Mouse (Mus musculus) gastrocnemius, postnatal 36 days (tissue): ENCODE results near the gene Ccdc74a. TPM values are rescaled to one million over a fixed set of nuclear protein-coding genes. Genes with fewer than 3 reads are reported as not detected.
"Not testable (repeated sequence)": the region's sequence is repeated elsewhere in the genome, so short reads cannot be mapped to it uniquely, and the experiment has no call there.

Experiments used
- DNase-seq, 2 experiments: peaks; one replicate each; pipeline ENCODE4 v3.0.0; 2022
- intact Hi-C: fragments of 180-260 bp; cut with DNase I; formaldehyde crosslinking; loops from one replicate; pipeline ENCODE4 v1.15.1; 2025
- long read RNA-seq, 2 experiments: library from polyadenylated mRNA; stranded (forward); transcript quantifications; one replicate each; pipeline ENCODE4 v2.0.0; 2021
- total RNA-seq, 2 experiments: library from RNA; stranded (reverse); gene quantifications; 2 replicates each; pipeline ENCODE4 v1.2.3; 2021

Gene Ccdc74a
- total RNA-seq = under 1 TPM in 1 of 2 experiments, not detected in 1; 0.82 TPM
- long read RNA-seq, experiment 1, partial matches to known transcripts = 0 of 1 reads
- long read RNA-seq, experiment 1, other reads (novel, unspliced or antisense) = 1 of 1 reads
- long read RNA-seq, experiment 2 = 0 reads

DNA sequence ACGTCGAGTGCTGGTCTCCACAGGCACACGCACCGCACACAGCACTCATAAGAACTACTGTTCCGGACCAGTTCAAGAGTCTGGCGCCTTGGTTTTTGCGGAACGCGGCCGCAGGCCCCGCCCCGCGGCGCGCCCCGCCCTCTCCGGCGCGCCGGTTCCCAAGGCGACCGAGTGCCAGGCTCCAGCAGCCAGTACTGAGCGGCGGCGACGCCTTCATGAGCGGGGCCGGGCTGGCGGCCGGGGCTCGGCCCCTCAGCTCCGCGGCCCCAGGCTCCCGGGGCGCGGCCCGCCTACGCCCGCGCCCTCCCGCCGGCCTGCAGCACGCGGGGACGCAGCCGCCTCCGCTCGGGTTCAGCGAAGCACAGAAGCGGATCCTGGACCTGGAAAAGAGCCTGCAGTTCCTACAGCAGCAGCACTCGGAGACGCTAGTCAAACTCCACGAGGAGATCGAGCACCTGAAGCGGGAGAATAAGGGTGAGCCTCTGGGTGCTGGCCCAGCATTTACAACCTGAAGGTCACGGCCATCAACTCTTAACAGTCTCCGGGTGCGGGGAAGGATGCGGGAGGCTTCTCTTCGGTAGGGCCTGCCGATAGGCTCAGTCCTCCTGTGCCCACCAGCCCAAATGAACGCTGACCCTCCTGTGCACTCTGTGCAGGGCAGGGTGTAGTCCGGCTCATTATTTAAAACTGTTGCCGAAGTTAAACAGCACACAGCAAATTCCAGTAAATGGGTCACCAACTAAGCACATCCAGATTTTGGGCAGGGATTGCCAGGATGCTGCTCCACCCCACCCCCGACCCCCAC is at the start of gene Ccdc74a:
Ccdc74a (plus strand) TSS at position 161 of the 805 bp plus-strand sequence.
- DNase-seq = peak; percentile 74 to 75
- intact Hi-C loops = loop anchor here (5.0 kb wide), 1 partner anchor 81 kb away; no protein-coding TSS in a partner anchor

DNA sequence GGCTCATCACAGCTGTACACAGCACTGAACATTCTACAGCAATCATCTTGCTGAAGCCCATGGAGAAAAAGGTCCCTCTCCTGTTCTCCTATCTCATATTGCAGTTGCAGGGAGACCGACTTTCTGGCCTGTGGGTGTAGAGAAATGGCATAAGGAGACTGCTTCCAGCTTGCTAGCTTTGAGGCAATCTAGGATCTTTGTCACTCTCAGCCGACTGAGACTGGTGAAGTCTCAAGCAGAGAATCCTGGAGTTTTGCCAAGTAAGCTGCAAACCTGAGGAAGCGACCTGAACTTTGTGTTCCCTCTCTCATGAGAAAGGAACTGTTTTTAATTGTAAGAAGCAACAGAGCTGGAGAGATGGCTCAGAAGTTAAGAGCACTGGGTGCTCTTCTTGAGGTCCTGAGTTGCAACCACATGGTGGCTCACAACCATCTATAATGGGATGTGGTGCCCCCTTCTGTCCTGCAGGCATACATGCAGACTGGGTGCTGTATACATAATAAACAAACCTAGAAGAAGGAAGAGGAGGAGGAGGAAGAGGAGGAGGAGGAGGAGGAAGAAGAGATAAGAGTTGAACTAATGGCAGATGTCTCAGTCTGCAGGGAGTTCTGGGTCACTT is 45.2 kb upstream of the Ccdc74a start:
- DNase-seq = no peak
- intact Hi-C loops = no loop called here

DNA sequence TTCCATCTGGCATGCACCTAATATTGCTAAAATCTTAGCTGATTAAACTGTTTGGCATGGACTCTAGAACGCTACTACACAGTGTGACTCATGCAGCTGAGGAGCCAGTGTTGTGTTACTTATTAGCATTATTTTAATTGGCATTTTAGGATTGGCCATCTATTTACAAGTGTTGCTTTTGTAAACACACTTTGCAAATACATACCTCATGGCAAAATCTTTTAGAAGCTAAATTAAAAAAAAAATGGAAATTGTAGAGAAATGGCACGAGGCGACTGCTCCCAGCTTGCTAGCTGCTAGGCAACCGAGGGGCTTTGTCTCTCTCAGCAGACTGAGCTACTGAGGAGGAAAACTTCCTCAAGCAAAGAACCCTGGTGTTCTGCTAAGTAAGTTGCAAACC is 41.3 kb upstream of the Ccdc74a start:
- no peak for DNase-seq
- intact Hi-C loops = no loop called here

DNA sequence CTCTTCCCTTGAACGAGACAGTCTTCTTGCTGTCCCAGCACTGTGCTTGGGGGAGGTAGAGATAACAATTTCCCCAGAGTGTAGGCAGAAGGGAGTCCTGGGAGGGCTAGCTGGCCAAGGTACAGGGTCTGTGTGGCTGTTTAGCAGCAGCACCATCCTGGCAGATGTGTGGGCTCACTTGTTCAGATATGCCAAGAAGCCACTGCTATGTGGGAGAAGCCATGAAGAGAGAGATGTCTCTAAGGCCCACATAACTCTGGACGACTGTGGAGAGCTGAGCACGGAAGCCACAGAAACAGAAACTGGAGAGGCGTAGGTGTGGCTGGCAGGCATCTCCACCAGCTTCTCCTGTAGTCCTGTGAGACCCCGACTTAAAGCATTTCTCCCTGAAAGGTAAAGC is 40.6 kb upstream of the Ccdc74a start:
- no peak for DNase-seq

DNA sequence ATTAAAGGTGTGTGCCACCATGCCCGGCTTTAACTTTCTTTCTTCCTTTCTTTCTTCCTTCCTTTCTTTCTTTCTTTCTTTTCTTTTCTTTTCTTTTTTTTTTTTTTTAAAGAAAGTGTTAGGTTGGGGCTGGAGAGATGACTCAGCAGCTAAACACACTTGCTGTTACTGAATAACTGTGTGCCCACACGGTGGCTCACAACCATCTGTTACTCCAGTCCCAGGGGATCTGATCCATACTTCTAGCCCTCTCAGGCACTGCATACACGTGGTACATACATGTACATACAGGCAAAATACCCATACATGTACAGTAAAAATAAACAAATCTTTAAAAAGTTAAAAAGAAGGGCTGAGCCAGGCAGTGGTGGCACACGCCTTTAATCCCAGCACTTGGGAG is 34.9 kb upstream of the Ccdc74a start:
- DNase-seq = no peak

More for the DNA sequence above, 40.6 kb upstream of the Ccdc74a start:
- intact Hi-C loops = no loop called here

DNA sequence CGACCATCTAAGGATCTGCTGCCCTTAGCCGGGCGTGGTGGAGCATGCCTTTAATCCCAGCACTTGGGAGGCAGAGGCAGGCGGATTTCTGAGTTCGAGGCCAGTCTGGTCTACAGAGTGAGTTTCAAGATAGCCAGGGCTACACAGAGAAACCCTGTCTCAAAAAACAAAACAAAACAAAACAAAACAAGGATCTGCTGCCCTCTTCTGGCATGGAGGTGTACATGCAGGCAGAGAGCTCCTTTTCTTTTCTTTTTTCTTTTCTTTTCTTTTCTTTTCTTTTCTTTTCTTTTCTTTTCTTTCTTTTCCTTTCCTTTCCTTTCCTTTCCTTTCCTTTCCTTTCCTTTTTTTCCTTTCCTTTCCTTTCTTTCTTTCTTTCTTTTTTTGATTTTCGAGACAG is 31.5 kb upstream of the Ccdc74a start:
- intact Hi-C loops, DNase-seq: not testable (repeated sequence)

More for the DNA sequence above, 34.9 kb upstream of the Ccdc74a start:
- intact Hi-C loops = no loop called here

DNA sequence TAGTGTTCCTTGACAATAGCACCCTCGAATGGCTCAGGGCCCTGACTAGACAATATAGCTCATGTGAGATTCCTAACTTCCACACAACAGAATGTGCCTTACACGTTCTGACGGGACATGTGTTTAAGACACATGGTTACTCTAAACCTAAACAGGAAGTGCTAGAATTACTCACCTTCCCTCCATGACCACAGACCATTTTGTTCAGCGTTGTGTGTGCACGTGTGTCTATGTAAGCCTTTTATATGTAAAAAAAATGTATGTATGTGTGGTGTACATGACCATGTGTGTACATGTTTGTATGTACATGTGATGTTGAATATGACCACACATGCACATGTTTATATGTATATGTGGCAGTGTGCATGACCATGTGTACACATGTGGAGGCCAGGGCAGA is 30.1 kb upstream of the Ccdc74a start:
- DNase-seq = no peak
- intact Hi-C loops = no loop called here

DNA sequence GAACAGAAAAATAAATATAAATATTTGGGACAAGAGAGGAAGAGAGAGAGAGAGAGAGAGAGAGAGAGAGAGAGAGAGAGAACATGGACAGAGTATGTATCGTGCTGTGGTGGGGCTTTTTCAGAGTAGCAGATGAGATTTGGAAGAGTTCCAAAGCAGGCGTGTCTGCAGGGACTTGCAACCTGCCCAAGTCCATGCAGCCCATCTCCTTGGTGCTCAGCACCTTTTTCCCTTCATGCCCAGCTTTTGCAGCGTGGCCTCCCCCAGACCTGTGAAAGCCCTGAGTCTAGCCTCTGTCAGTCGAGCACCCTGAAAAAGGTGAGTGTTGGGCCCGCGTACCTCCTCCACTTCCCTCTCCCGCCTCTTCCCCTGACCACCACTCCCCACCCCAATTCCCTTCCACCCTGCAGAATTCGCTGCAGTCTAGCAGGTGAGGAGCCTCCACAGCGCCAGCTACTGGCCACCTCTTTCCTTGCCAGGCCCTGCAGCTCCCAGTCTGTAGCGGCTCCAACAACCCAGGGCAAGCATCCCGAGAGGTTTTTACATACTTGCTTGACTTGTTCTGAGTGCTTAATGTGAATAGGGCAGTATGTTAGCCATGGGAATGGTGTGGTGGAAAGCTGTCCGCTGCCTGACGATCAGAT is 28.2 kb upstream of the Ccdc74a start:
- peak in 1 of 2 experiments; percentile 17 for DNase-seq
- intact Hi-C loops = no loop called here

DNA sequence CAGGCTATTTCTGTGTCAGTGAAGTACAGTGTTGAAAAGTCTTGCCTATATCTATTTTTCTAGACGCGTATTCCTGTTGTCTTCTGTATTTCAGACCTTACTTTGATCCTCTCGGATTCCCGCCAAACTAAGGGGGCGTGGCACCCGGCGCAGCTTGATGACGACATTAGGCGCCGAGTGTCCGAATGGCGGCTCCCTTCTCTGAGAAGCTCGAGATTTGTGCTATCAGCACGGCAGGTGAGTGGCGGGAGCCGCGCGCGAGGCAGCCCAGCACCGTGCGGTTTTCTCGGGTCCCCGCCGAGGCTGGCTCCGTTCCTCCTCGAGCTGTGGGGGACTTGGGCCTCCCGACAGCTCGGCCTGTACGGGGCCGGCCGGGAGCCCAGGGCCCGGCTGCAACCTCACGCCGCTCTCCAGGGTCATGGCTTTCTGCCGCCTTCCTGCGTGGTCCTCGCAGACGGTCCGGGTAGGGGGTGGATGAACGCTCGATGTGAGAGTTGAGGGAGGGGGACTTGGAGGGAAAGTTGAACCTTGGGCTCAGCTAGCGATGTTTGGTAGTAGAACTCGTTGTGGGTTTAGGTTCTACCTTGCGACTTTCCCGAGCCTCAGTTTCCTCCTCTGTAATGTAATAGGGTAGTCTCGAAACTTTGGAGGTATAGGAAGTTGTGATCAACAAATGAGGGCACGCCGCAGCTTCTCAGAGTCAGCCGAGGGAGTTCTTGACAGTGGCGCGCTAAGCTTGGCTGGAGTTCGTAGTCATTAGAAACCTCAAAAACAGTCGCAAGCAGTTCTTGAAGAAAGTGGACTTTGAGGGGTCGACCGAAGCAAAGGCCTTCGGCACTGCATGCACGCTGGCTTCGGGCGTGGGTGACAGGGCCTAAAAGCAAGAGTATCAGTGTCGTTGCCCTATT is 26.8 kb upstream of the Ccdc74a start, which contains the start of gene Smpd4:
Smpd4 (plus strand) TSS at position 157 of the 908 bp plus-strand sequence.
- intact Hi-C loops = loop anchor here (1.0 kb wide), 1 partner anchor 59 kb away; no protein-coding TSS in a partner anchor
- DNase-seq = peak; percentile 86 to 92

DNA sequence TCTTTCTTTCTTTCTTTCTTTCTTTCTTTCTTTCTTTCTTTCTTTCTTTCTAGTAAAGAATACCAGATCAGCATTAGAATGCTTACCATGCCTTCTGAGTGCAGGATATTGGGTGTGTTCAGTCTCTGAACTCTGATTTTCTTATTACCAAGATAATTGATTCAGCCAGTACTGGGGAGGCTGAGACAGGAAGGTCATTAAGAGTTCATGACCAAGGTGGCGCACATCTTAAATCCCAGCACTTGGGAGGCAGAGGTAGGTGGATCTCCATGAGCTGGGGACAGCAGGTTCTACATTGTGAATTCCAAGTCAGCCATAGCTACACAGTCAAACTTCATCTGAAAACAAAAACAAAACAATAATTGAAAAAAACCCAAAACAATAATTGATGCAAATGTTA is 24.3 kb upstream of the Ccdc74a start:
- intact Hi-C loops = no loop called here
- DNase-seq = no peak

DNA sequence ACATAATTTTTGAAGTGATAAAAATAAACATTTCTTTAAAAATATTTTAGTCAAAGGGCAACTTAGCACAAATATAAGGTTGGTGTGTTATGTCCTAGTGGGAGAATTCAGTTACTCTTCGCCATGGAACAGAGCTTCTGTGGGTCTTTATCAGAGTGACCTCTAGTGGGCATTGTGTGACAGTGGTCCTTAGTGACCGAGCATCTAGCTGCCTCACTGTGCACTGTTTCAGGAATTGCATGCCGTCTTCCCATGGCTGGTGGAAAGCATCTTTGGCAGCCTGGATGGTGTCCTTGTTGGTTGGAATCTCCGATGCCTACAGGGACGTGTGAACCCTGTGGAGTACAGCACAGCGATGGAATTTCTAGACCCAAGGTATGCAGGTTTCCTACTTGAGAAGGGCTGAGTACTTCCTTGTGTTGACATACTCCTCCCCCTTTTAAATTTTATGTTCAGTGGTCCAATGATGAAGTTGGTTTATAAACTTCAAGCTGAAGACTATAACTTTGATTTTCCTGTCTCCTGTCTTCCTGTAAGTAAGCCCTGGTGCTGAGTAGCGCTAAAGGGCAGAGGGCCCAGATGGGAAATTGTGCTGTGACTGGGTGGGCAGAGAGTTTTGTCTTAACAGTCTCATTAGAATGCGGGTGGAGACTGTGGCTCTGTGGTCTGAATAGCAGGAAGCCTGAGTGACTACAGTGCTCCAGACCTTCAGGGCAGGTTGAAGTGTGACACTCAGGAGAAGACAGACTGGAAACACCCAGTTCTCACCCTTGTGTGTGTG is 20.6 kb upstream of the Ccdc74a start:
- no peak for DNase-seq
- intact Hi-C loops = no loop called here

DNA sequence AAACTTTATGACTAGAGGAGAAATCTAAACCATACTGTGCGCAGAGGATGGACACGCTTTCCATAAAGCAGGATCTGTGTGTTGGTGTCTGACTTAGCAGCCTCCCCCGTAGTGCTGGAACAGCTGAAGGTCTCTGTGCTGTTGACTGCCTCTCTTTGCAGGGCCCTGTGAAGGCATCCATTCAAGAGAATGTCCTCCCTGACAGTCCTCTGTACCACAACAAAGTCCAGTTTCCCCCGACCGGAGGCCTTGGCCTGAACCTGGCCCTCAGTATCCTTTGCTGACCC is 20.1 kb upstream of the Ccdc74a start:
- intact Hi-C loops = no loop called here
- no peak for DNase-seq

DNA sequence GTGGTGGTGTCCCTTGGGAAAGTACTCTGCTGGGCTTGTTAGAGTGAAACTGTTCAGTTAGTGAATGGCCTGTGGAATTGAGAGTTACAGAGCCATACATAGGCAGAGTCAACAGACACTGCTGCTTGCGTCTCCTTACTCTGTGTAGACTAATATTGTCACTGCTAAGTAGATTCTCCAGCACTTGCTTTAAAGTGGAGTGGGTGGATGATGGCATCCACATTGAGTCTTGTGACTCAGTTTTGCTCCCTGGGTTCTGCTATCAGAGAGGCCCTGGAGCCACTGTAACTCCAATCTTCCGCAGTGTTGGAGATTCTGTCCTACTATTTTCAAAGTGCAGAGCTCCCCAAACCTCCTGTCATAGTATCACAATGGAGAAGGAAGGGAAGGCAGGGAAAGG is 13.7 kb upstream of the Ccdc74a start:
- intact Hi-C loops = no loop called here

DNA sequence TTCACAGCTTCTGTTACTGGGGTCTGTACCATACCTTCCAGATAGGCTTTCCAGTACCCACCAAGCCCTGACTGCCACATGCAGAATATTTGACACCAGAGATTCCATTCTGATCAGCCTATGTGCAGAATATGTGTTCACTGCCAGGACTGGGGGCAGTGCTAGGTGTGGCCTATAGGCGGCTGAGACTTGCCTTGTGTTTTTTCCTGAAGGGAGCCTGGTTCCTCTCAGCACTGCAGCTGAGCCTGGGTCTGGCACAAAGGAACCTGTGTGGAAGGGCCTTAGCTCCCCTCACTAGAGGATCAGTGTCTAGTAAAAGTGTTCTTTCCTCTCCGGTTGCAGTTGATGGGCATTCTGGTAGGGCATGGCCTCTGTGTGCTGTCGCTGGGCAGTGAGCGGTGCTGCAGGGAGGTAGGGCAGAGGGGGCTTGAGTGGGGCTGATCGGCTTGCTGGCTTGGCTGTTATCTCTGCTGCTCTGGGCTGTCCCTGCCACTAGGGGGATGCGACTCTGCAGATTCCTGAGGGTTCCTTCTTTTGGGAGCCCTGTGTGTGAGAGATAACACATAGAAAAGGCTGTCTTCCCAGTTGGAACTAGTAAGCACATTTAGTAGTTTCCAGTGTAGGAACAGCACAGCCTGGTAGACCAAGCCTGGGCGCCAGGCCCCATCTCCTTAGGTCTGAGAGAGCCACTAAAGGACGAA is 12.6 kb upstream of the Ccdc74a start:
- DNase-seq = no peak
- intact Hi-C loops = no loop called here

More for the DNA sequence above, 13.7 kb upstream of the Ccdc74a start:
- DNase-seq = no peak

DNA sequence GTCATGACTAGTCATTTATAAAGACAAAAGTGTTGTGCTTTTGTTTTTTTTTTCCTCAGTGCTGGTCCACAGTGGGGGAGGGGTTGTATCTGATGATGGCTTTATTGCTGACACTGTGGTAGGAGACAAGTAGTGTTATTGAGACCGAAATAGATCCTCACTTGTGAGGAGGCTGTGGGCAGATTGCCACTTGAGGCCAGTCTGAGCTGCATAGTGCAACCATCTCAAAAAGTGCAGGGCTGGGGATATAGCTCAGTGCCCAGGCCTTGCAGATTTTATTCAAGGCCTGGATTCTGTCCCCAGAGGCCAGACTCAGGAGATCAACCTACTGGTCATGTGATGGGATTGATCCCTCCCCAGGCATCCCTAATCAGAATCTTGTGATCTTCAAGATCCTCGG is 9.4 kb upstream of the Ccdc74a start:
- intact Hi-C loops = no loop called here
- DNase-seq = no peak

DNA sequence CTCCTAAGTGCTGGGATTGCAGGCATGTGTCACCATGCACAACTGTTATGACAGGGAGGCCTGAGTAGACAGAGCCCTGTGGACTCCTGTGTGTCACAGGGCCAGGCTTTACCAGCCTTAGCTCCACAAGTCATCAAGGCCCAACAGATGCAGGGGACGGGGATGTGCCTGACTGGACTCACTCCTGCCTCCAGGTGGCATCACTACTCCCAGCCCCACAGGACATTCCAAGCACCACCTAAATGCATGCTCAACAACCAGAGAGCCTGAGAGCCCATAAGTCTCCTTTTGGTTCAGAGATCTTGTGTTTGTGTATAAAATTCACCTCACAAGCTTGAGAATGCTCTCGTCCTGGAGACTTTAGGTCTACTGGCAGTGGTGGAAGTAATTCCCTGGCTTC is 8.7 kb upstream of the Ccdc74a start:
- DNase-seq = no peak
- intact Hi-C loops = no loop called here

DNA sequence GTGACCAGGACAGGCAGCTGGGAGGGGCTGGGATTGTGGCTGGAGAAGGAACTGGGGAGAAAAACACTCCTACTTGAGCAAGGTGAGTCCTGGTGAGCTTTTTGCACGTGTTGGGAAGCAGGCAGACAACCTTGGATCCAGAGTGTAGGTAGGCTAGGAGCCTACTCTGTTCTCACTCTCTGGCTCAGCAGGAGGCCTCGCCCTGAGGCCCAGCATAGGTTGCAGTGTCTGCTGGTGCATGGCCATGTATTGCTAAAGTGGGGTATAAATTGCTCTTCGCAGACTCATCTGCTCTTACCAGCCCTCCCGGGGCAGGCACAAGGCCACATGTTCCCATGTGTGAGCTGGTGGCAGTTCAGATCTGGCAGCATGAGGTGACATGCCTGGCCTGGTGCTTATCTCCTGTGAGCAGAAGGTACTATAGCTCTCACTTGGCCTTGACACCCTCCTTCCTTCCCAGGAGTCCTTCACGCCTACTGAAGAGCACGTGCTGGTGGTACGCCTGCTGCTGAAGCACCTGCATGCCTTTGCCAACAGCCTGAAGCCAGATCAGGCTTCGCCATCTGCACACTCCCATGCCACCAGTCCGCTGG is 8.1 kb upstream of the Ccdc74a start:
- intact Hi-C loops = no loop called here

DNA sequence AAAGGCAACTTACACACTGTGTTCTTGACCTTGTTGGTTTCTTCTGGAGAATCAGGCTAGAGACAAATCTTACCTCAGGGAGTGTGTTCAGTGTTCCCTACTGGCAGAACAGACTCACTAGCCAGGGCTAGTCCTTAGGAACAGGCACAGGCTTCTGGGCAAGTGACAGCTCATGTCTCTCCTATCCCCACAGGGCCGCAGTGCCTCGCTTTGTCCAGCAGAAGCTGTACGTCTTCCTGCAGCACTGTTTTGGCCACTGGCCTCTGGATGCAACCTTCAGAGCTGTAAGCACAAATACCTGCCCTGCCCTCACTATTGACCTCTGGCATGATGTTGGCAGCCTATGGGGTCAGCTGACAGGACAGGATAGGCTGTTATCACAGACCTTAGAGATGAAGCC is 7.2 kb upstream of the Ccdc74a start:
- DNase-seq = no peak
- intact Hi-C loops = no loop called here

More for the DNA sequence above, 8.1 kb upstream of the Ccdc74a start:
- DNase-seq = no peak
